Mouse (Mus musculus) ES-Bruce4 (cell line): ENCODE results near the gene Frmd8.

Source experiments
- CTCF ChIP-seq: IDR thresholded peaks from one replicate; pipeline ENCODE4 v1.8.1; 2011; ENCODE audit warnings: low read depth, low read length
- EP300 ChIP-seq: IDR thresholded peaks from 2 replicates; pipeline ENCODE4 v1.6.1; 2011; ENCODE audit warnings: low read depth, low read length; ENCODE audit not compliant: insufficient read depth
- POLR2A ChIP-seq: IDR thresholded peaks from one replicate; pipeline ENCODE4 v1.8.1; 2011; ENCODE audit warnings: low read length; ENCODE audit not compliant: insufficient read depth

- no peak for TF ChIP-seq EP300
- no peak for TF ChIP-seq CTCF
- no peak for TF ChIP-seq POLR2A
These were observed 23.5 kb downstream of the Frmd8 start for GRCm38 (mm10) chr19:5851481-5851971.
